ENCODE assay signal across 19 mouse cellular contexts in genomic region chr16:52417982-52418381, GRCm38 (mm10). TPM values are rescaled to one million over a fixed set of nuclear protein-coding genes. Genes with fewer than 3 reads are reported as not detected.
DNase-seq lines count a peak whose midpoint lies in the region; ATAC-seq and TF ChIP-seq lines count a peak whose summit lies in the region.
"Had no signal": no experiment of that assay in that cellular context is flagged by ENCODE, and none has a peak within 500 bp of the region (broad histone marks: within the 10 kb centered on the region; RNA-seq: fewer than 3 reads in every experiment).

No protein-coding gene starts in this region.

- TF ChIP-seq CTCF in liver, postnatal 0 days (IDR thresholded peaks at IDR 0.05; ENCODE audit: low read depth) = no peak
- TF ChIP-seq CTCF in C2C12 (IDR thresholded peaks at IDR 0.05; ENCODE audit: control insufficient read depth, insufficient read depth, insufficient read length) = no peak

- WGBS in liver, postnatal 0 days (ENCODE audit: insufficient replicate concordance) = 54% methylated on average over 5 of the region's 5 CpGs
- WGBS in liver, embryonic 12.5 days (ENCODE audit: insufficient replicate concordance) = 54% methylated on average over 5 of the region's 5 CpGs
- 53% methylated on average over 5 of the region's 5 CpGs for WGBS in midbrain, embryonic 15.5 days

- H3ac ChIP-seq in C2C12 (ENCODE audit: control insufficient read depth, insufficient read length, low read depth) = no peak overlapping the region

- DNase-seq in liver, postnatal 0 days = no peak
- peak; percentile 55 for DNase-seq in adipocyte (ENCODE audit: low spot score)
- DNase-seq in adrenal gland, adult 8-10 months = no peak
- DNase-seq: adrenal gland, adult 2 months; cerebellum, adult 8-10 months; embryo, embryonic 11 days; gastrocnemius, adult 2 months; heart, postnatal 14 days; kidney, postnatal 4 days; layer of hippocampus, postnatal 36 days; right cerebral cortex, postnatal 14 days had no signal

- no peak overlapping the region for H3K9ac ChIP-seq in liver, postnatal 0 days (replicated peaks)
- H3K9ac ChIP-seq in liver, embryonic 12.5 days = no peak overlapping the region
- H3K9ac ChIP-seq in midbrain, embryonic 15.5 days = no peak overlapping the region
- H3K9ac ChIP-seq: hindbrain, embryonic 14.5 days had no signal

- peak overlapping the region; percentile 8; the same call in 1 of the 2 replicates for H3K27ac ChIP-seq in liver, postnatal 0 days (ENCODE audit: low read depth)
- no peak overlapping the region for H3K27ac ChIP-seq in liver, embryonic 12.5 days
- H3K27ac ChIP-seq in midbrain, embryonic 15.5 days = no peak overlapping the region
- H3K27ac ChIP-seq: gastrocnemius, adult 2 months; hindbrain, embryonic 14.5 days had no signal

- no peak overlapping the region for H3K4me3 ChIP-seq in liver, postnatal 0 days (ENCODE audit: low read depth, low read length)
- H3K4me3 ChIP-seq in liver, embryonic 12.5 days = no peak overlapping the region
- H3K4me3 ChIP-seq in C2C12 (ENCODE audit: insufficient read depth, poor library complexity, severe bottlenecking) = no peak overlapping the region
- H3K4me3 ChIP-seq in midbrain, embryonic 15.5 days = no peak overlapping the region
- H3K4me3 ChIP-seq: gastrocnemius, adult 2 months had no signal

- no peaks in the 10 kb centered on the region for H3K9me3 ChIP-seq in liver, postnatal 0 days (ENCODE audit: low read length)
- H3K9me3 ChIP-seq in liver, embryonic 12.5 days (replicated peaks) = no peaks in the 10 kb centered on the region
- no peaks in the 10 kb centered on the region for H3K9me3 ChIP-seq in midbrain, embryonic 15.5 days

- peaks cover 7% of the 10 kb centered on the region for H3K4me1 ChIP-seq in liver, postnatal 0 days (ENCODE audit: insufficient read depth)
- H3K4me1 ChIP-seq in liver, embryonic 12.5 days = no peaks in the 10 kb centered on the region
- no peaks in the 10 kb centered on the region for H3K4me1 ChIP-seq in midbrain, embryonic 15.5 days

- H3K4me2 ChIP-seq in liver, postnatal 0 days (ENCODE audit: low read depth, low read length) = no peak overlapping the region
- H3K4me2 ChIP-seq in liver, embryonic 12.5 days = no peak overlapping the region
- no peak overlapping the region for H3K4me2 ChIP-seq in midbrain, embryonic 15.5 days
- H3K4me2 ChIP-seq: hindbrain, embryonic 14.5 days; midbrain, embryonic 11.5 days had no signal

- H3K27me3 ChIP-seq in liver, postnatal 0 days (ENCODE audit: insufficient read depth, low read length) = no peaks in the 10 kb centered on the region
- no peaks in the 10 kb centered on the region for H3K27me3 ChIP-seq in liver, embryonic 12.5 days (replicated peaks)
- H3K27me3 ChIP-seq in C2C12 (ENCODE audit: control insufficient read depth, insufficient read depth, insufficient read length) = no peaks in the 10 kb centered on the region
- no peaks in the 10 kb centered on the region for H3K27me3 ChIP-seq in midbrain, embryonic 15.5 days (replicated peaks)

- ATAC-seq in liver, postnatal 0 days = no peak
- no peak for ATAC-seq in liver, embryonic 12.5 days
- peak; percentile 56 for ATAC-seq in monocyte, adult 5-6 weeks (replicated peaks; ENCODE audit: insufficient number of reproducible peaks, low FRiP score, low TSS enrichment, poor library complexity, severe bottlenecking)
- no peak for ATAC-seq in midbrain, embryonic 15.5 days (replicated peaks)
- ATAC-seq: forebrain, embryonic 16.5 days; intestine, postnatal 0 days had no signal

- no peak for TF ChIP-seq EP300 in liver, postnatal 0 days (IDR thresholded peaks at IDR 0.05; ENCODE audit: low read depth)

- peaks cover 92% of the 10 kb centered on the region for H3K79me2 ChIP-seq in C2C12 (ENCODE audit: control insufficient read depth, insufficient read depth)

- peaks cover 53% of the 10 kb centered on the region for H3K79me3 ChIP-seq in C2C12 (ENCODE audit: low read depth)

- H3K36me3 ChIP-seq in liver, postnatal 0 days (replicated peaks; ENCODE audit: insufficient read depth, low read length) = no peaks in the 10 kb centered on the region
- no peaks in the 10 kb centered on the region for H3K36me3 ChIP-seq in liver, embryonic 12.5 days
- no peaks in the 10 kb centered on the region for H3K36me3 ChIP-seq in C2C12 (ENCODE audit: control insufficient read depth, insufficient read depth)
- no peaks in the 10 kb centered on the region for H3K36me3 ChIP-seq in midbrain, embryonic 15.5 days (replicated peaks)

TF ChIP-seq in C2C12, 6 proteins besides CTCF, POLR2A, EP300 and RAD21:
- TF ChIP-seq MYOG (IDR thresholded peaks at IDR 0.05; ENCODE audit: control insufficient read depth, extremely low read depth, insufficient read length) = no peak
- peak; percentile 93 for TF ChIP-seq CEBPB (IDR thresholded peaks at IDR 0.05; ENCODE audit: low read depth)
- TF ChIP-seq USF1 (IDR thresholded peaks at IDR 0.05; ENCODE audit: low read depth) = no peak
- TF ChIP-seq FOSL1 (IDR thresholded peaks at IDR 0.05; ENCODE audit: insufficient read depth, low read length, poor library complexity, severe bottlenecking) = no peak
- TF ChIP-seq MYOD1 (IDR thresholded peaks at IDR 0.05; ENCODE audit: control insufficient read depth, insufficient read length, low read depth) = no peak
- peak; percentile 24 for TF ChIP-seq MAX (IDR thresholded peaks at IDR 0.05)

RNA-seq across cellular contexts. Expression of gene Alcam, which starts 35.9 kb away (rescaled TPM):
- 7.1 and 8.1 TPM in 2 replicates for polyA plus RNA-seq in liver, postnatal 0 days (2015; fragmentation: Nextera tagmentation; extraction: Ambion mirVana)
- 8.3 and 9.4 TPM in 2 replicates for polyA plus RNA-seq in liver, embryonic 12.5 days (2016; fragmentation: Nextera tagmentation; extraction: Ambion mirVana)
- polyA plus RNA-seq in C2C12 (2012; fragmentation: generic; extraction: Trizol) = 27.7 TPM
- 77.2 to 82.4 TPM (median 80.4 TPM) in 3 replicates for total RNA-seq in monocyte, adult 5-6 weeks (2017)
- polyA plus RNA-seq in midbrain, embryonic 15.5 days (2015; fragmentation: Nextera tagmentation; extraction: Ambion mirVana) = 23.5 and 26.6 TPM in 2 replicates
- total RNA-seq in adrenal gland, adult 8-10 months (2022) = 10 to 100 TPM; 50.5 to 84.0 (median 58.9) TPM
